Mouse (Mus musculus) stomach, postnatal 0 days (tissue): Measurements from ENCODE around the gene Vps52. TPM values are rescaled to one million over a fixed set of nuclear protein-coding genes. Genes with fewer than 3 reads are reported as not detected.
"Not testable (repeated sequence)": the region's sequence is repeated elsewhere in the genome, so short reads cannot be mapped to it uniquely, and the experiment has no call there.

Experiments used
- ATAC-seq: fragments of 200-750 bp; cut with Nextera tagmentation; 2 replicates; pipeline ENCODE4 v1.8.0; 2017; ENCODE audit not compliant: low FRiP score, low TSS enrichment
- DNase-seq: peaks from one replicate; pipeline ENCODE4 v3.0.0-alpha.2; 2016; ENCODE audit warnings: low spot score
- H3K27ac ChIP-seq: fragments of 300-500 bp; sonication (generic); replicated peaks from 2 replicates; pipeline ENCODE4 v1.5.1; 2014; ENCODE audit warnings: mild to moderate bottlenecking, control low read depth
- H3K27me3 ChIP-seq: fragments of 300-500 bp; sonication (generic); 2 replicates; pipeline ENCODE4 v1.6.1; 2014; ENCODE audit warnings: low read length; ENCODE audit not compliant: control insufficient read depth, insufficient read depth
- H3K36me3 ChIP-seq: fragments of 300-500 bp; sonication (generic); 2 replicates; pipeline ENCODE4 v1.6.1; 2014; ENCODE audit warnings: low read length, mixed read lengths; ENCODE audit not compliant: control insufficient read depth, insufficient read depth
- H3K4me1 ChIP-seq: fragments of 300-500 bp; sonication (generic); replicated peaks from 2 replicates; pipeline ENCODE4 v1.6.1; 2014; ENCODE audit warnings: antibody characterized with exemption; ENCODE audit not compliant: control insufficient read depth, insufficient read depth
- H3K4me2 ChIP-seq: fragments of 300-500 bp; sonication (generic); replicated peaks from 2 replicates; pipeline ENCODE4 v1.6.1; 2014; ENCODE audit warnings: low read depth, mild to moderate bottlenecking, control low read depth, moderate library complexity
- H3K4me3 ChIP-seq: fragments of 300-500 bp; sonication (generic); 2 replicates; pipeline ENCODE4 v1.5.1; 2014; ENCODE audit warnings: low read depth, low read length, control low read depth
- H3K9ac ChIP-seq: fragments of 300-500 bp; sonication (generic); 2 replicates; pipeline ENCODE4 v1.6.1; 2014; ENCODE audit warnings: mild to moderate bottlenecking, low read length, control low read depth, mixed read lengths
- H3K9me3 ChIP-seq: fragments of 300-500 bp; sonication (generic); 2 replicates; pipeline ENCODE4 v1.6.1; 2016; ENCODE audit warnings: low read length; ENCODE audit not compliant: control insufficient read depth
- CTCF ChIP-seq: IDR thresholded peaks from 2 replicates; pipeline ENCODE4 v1.5.1; 2016; ENCODE audit warnings: antibody characterized with exemption, low read depth, mild to moderate bottlenecking, moderate library complexity
- EP300 ChIP-seq: optimal IDR thresholded peaks from 2 replicates; pipeline ENCODE3; 2016; ENCODE audit warnings: antibody characterized with exemption
- WGBS: fragments of 180-500 bp; shearing (Covaris S2); extraction: QIAGEN DNeasy Blood & Tissue Kit; methylation state at CpG from one replicate; pipeline ENCODE4 v1.1.7; 2014; 5-methylcytosine and 5-hydroxymethylcytosine counted together
- polyA plus RNA-seq: library from polyadenylated mRNA; unstranded; fragments of >200 nt; fragmentation: Nextera tagmentation; extraction: Ambion mirVana; gene quantifications from 2 replicates; pipeline ENCODE4 v1.2.1, GENCODE M21; 2015

The Vps52 gene
- polyA plus RNA-seq, 1 experiment from 2014 or later = 24.7 TPM

DNA sequence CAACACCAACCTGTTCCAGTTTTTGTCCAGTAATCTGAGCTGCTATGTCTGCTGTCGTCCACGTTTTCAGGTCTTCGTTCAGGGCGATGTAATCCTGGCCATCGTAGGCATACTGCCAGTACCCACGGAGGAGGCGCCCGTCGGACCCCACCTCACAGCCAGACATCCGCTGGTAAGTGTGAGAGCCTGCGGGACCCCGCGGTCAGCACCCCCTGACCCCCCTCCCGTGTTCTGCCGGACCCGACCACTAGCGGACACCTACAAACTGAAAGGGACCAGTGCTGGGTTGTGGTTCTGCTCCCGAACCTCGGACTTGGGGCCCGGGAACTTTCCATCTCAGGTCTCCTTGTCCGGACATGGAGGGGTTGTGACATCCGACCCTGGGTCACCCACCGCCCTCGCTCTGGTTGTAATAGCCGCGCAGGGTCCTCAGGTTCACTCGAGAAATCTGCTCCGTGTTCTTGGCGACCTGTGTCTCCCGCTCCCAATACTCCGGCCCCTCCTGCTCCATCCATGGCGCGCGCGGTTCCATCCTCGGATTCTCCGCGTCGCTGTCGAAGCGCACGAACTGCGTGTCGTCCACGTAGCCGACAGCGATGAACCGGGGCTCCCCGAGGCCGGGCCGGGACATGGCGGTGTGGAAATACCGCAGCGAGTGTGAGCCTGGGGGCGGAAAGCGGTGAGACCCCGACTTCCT lies 22.4 kb downstream of the Vps52 start:
- peak overlapping the region; percentile 58 for H3K4me2 ChIP-seq
- 0 out of 2 replicates have a peak, but pooled peaks cover 2% of the 10 kb centered on the region for H3K4me1 ChIP-seq
- H3K27me3 ChIP-seq = no peaks in the 10 kb centered on the region; the same call in 1 of the 2 replicates
- ATAC-seq (no peak), DNase-seq (no peak)
- no peaks in the 10 kb centered on the region for H3K9me3 ChIP-seq
- TF ChIP-seq CTCF (no peak), EP300 (no peak)
- H3K27ac ChIP-seq = no peak overlapping the region
- H3K9ac ChIP-seq = peak overlapping the region; percentile 48
- peak overlapping the region; percentile 39 for H3K4me3 ChIP-seq
- H3K36me3 ChIP-seq = no peaks in the 10 kb centered on the region
- 3% methylated on average over 57 of the region's 57 CpGs for WGBS

DNA sequence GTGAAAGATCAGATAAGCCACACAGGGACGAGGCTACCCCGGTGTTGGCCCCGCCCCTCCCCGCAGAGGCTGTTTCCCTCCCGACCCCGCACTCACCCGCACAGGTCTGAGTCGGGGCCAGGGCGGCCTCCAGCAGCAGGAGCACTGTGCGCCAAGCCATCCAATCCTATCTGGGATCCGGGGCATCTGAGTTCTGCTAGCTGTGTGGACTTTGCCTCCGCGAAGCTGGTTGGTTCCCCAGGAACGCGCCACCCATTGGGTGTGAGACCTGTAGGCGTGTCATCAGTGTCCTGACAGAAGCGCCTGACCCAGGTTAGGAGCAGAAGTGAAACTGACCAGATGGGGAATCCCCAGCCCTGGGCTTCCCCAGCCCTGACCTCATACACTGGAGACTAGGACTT lies 23.0 kb downstream of the Vps52 start:
- WGBS = 1% methylated on average over 15 of the region's 17 CpGs
- no peaks in the 10 kb centered on the region for H3K36me3 ChIP-seq
- H3K4me3 ChIP-seq = peak overlapping the region; percentile 39
- 0 out of 2 replicates have a peak, but pooled peaks cover 2% of the 10 kb centered on the region for H3K4me1 ChIP-seq
- TF ChIP-seq EP300 (no peak), CTCF (no peak)
- peak overlapping the region; percentile 58 for H3K4me2 ChIP-seq
- DNase-seq (peak; percentile 90), ATAC-seq (peak; percentile 94)
- H3K9ac ChIP-seq = peak overlapping the region; percentile 48
- H3K9me3 ChIP-seq = no peaks in the 10 kb centered on the region
- H3K27ac ChIP-seq = no peak overlapping the region
- no peaks in the 10 kb centered on the region; the same call in 1 of the 2 replicates for H3K27me3 ChIP-seq

DNA sequence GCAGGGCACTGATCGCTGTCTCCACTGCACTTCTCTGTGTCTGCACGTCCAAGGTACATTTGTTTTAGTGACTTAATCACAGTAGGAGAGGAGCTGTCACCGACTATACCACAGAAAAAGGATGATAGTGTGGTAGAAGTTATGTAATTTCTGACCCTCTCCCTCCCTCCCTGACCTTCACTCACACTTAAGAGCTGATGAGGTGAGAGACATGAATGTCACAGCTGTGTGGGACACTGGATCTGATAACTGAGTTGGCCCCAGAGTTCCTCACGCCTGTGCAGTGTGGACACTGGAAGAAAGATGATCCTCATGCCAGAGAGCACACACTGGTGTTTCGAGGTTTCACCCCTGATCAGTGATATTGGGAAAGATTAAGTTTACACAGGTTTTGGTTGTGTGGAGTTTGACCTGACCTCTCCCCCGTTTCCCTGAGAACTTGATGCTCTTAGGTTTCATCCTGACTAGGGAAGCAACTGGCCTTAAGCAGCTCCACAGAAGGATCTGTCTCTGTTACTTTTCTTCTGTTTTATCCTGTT lies 24.0 kb downstream of the Vps52 start:
- 69% methylated on average over 6 of the region's 6 CpGs for WGBS
- Histone ChIP-seq H3K27me3 (no peaks in the 10 kb centered on the region; the same call in 1 of the 2 replicates), H3K9me3 (no peaks in the 10 kb centered on the region), H3K4me3 (no peak overlapping the region), H3K36me3 (no peaks in the 10 kb centered on the region), H3K9ac (no peak overlapping the region), H3K27ac (no peak overlapping the region), H3K4me2 (no peak overlapping the region), H3K4me1 (0 out of 2 replicates have a peak, but pooled peaks cover 2% of the 10 kb centered on the region)
- TF ChIP-seq CTCF = no peak
- DNase-seq (no peak), ATAC-seq (no peak)

DNA sequence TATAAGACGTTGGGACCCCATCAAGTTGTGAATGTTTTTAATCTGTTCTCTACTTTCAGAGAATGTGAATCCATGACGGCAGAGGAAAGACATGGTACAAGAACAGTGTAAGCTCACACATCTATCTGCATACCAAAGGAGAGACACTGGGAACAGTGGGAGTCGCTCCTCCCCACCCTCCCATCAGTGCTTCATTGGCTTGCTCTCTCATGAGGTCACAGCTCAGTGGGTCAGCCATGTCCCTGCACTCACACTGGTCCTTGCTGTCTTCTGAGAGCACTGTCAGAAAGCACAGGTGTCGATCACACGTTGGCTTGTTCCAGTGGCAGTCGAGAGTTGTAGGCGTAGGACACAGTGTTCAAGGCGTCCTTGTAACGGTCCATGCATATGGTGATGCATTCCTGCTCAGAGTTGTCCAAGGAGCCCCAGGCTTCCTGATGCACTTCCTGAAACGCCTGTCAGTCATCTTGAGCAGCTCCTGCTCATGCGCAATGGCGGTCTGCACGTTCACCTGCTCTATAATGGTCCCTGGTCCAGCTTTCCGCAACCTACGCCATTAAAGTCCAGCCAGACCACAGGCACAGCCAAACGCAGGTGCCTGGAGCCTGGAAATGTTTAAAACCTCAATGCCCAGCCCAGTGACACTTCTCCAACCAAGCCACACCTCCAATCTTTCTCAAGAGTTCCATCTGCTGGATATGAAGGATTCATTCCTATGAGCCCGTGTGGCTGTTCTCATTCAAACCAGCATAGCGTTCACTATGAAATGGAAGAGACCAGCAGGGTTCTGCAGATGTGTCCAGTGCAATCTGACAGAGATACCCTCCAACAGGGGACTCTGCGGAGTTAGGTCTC lies 24.8 kb downstream of the Vps52 start:
- Histone ChIP-seq H3K4me3 (no peak overlapping the region), H3K4me2 (no peak overlapping the region), H3K27ac (peak overlapping the region; percentile 49; the same call in 1 of the 2 replicates), H3K9ac (no peak overlapping the region), H3K4me1 (0 out of 2 replicates have a peak, but pooled peaks cover 2% of the 10 kb centered on the region), H3K36me3 (no peaks in the 10 kb centered on the region), H3K27me3 (no peaks in the 10 kb centered on the region; the same call in 1 of the 2 replicates), H3K9me3 (no peaks in the 10 kb centered on the region)
- DNase-seq (no peak), ATAC-seq (no peak)
- TF ChIP-seq CTCF (no peak), EP300 (no peak)
- WGBS = 75% methylated on average over 19 of the region's 19 CpGs

DNA sequence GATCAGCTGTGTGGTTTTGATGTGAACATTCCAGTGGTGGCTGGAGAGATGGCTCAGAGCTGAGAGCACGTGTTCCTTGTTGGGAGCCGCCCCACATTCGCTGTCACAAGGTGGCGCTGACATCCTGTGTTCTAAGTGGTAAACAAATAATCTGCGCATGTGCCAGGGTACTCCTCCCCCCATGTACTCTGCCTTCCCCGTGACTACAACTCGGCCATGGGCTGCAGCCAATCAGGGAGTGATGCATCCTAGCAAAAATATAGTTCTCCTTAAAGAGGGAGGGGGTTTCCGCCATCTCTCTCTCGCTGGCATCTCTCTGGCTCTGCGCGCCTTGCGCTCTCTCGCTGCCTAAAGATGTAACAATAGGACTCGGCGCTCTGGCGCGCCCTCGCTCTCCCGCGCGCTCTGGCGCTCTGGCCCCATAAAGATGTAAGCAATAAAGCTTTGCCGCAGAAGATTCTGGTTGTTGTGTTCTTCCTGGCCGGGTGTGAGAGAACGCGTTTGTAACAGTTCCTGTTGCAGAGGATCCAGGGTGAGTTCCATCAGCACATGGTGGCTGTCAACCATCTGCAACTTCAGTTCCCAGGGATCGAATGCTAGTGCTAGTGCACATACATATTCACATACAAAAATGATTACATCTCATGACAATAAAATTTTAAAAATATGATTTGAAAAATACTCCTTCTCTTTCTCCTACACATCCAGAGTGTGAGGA lies 25.7 kb downstream of the Vps52 start:
- not testable (repeated sequence) for H3K36me3 ChIP-seq, H3K27me3 ChIP-seq, H3K9me3 ChIP-seq, H3K4me1 ChIP-seq
- peak; percentile 86 for ATAC-seq
- H3K9ac ChIP-seq = peak overlapping the region; percentile 51; the same call in 1 of the 2 replicates
- DNase-seq = peak; percentile 91
- peak; percentile 72 for TF ChIP-seq CTCF
- H3K4me2 ChIP-seq = peak overlapping the region; percentile 59
- under 1% methylated on average over 27 of the region's 27 CpGs for WGBS
- peak overlapping the region; percentile 67; the same call in 1 of the 2 replicates for H3K27ac ChIP-seq
- H3K4me3 ChIP-seq = peak overlapping the region; percentile 43
